Mouse (Mus musculus): Measurements from ENCODE around the gene Scyl1. TPM values are rescaled to one million over a fixed set of nuclear protein-coding genes. Genes with fewer than 3 reads are reported as not detected.
"Not testable (repeated sequence)": the region's sequence is repeated elsewhere in the genome, so short reads cannot be mapped to it uniquely, and the experiment has no call there.

The Scyl1 gene
- 73.5 and 78.2 TPM in 2 replicates for polyA plus RNA-seq (2014; fragmentation: Nextera tagmentation; extraction: Ambion mirVana)

DNA sequence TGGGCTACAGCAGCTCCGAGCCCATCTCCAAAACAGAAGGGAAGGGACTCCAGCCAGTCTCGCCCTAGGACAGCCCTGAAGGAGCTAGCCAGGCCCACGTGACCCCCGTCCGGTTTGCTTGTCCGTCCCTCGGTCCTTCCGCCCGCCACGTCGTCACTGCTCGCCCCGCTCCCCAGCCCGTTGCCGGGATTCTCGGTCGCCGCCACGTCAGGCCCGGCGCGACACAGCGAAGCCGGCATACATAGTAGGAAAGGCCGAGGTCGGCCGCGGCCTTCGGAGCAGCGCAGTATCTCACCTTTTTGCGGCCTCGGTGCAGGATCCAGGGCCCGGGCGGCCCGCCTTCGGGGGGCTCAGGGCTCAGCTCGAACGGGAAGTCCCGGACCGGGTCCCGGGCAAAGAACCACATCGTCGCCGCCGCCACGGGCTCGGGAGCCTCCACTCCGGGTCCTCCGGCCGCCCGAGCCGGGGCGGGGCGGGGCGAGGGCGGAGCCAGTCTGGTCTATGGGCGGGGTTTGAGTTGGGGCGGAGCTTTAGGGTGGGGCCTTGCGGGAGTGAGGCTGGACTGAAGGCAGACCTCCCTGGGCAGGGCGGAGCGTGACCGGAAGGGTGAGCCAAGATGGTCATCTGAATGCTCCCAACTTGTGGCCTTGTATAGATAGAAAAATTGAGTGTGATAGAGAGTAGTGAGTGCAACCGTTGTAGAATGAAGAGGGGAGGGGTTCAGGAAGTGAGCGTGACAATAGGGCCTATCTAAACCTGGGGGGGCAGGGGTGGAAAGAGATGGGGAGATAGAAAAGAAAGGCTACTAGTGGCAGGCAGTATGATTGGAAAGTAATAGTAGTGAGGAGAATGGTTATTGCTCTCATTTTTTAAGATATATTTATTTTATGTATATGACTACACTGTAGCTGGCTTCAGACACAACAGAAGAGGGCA is at the start of gene Scyl1:
Gene Scyl1, minus strand, starts transcription at position 495 of the 936 bp plus-strand sequence.
- Histone ChIP-seq H3K9me3 (ENCODE audit: control insufficient read depth, low read length) (no peaks in the 10 kb centered on the region), H3K9ac (replicated peaks; ENCODE audit: low read length) (peak within 1 kb of the TSS; percentile 82), H3K36me3 (ENCODE audit: control insufficient read depth, insufficient read depth, low read length) (peaks cover 22% of the 10 kb centered on the region), H3K4me2 (ENCODE audit: low read length) (peak within 1 kb of the TSS; percentile 89), H3K4me1 (ENCODE audit: control insufficient read depth, insufficient read depth, low read length) (peaks cover 12% of the 10 kb centered on the region), H3K27me3 (ENCODE audit: control insufficient read depth, insufficient read depth, low read length) (no peaks in the 10 kb centered on the region), H3K4me3 (replicated peaks; ENCODE audit: low read depth, low read length) (peak within 1 kb of the TSS; percentile 68), H3K27ac (replicated peaks; ENCODE audit: low read depth, low read length) (peak within 1 kb of the TSS; percentile 81)
- ATAC-seq (ENCODE audit: low FRiP score, low TSS enrichment), result peak; percentile 96
- DNase-seq, result peak; percentile 93
- WGBS, result under 1% methylated on average over 64 of the region's 64 CpGs

DNA sequence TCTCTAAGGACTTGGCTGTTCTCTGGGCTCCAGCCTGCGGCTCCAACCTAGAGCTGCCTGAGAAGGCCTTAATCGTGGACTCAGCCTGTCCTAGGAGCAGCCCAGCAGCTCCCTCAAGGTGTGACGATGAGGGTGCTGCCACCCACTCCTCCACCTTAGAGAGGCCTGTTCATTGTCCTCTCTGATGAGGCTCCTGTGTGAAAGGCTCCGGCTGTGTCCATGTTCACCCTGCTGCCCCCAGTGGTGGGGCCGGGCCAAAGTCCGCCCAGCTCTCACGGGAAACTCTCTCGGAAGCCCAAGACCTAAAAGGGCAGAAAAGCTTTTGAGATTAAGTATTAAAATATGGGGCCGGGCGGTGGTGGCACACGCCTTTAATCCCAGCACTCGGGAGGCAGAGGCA is 48.3 kb upstream of the Scyl1 start:
- H3K9ac ChIP-seq (replicated peaks; ENCODE audit: low read length), result no peak overlapping the region
- no peak overlapping the region for H3K4me2 ChIP-seq (ENCODE audit: low read length)
- H3K36me3 ChIP-seq (ENCODE audit: control insufficient read depth, insufficient read depth, low read length), result no peaks in the 10 kb centered on the region
- H3K4me1 ChIP-seq (ENCODE audit: control insufficient read depth, insufficient read depth, low read length), result peaks cover 11% of the 10 kb centered on the region; the same call in 1 of the 2 replicates
- H3K27me3 ChIP-seq (ENCODE audit: control insufficient read depth, insufficient read depth, low read length), result no peaks in the 10 kb centered on the region
- H3K27ac ChIP-seq (replicated peaks; ENCODE audit: low read depth, low read length), result no peak overlapping the region
- H3K9me3 ChIP-seq (ENCODE audit: control insufficient read depth, low read length), result no peaks in the 10 kb centered on the region
- ATAC-seq (ENCODE audit: low FRiP score, low TSS enrichment), result no peak
- WGBS, result 52% methylated on average over 12 of the region's 12 CpGs
- peak; percentile 26 for DNase-seq
- no peak overlapping the region for H3K4me3 ChIP-seq (replicated peaks; ENCODE audit: low read depth, low read length)

DNA sequence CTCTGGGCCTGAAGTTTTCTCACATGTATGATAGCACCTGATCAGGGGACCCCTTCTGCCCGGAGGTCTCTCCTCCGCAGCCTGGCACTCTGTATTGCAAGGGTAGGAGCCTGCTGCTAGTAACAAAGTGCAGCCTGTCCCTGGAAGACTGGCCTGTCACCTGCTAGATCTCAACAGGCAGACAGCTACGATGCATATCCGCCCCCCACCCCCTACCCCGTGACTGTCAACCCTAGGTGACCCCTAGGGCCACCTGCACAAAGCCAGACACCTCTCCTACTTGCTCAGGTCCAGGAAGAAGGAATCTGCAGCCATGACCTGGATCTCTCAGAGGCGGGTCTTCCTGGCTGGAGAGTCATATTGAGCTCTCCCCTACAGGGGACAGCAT is 47.4 kb upstream of the Scyl1 start:
- Histone ChIP-seq H3K27ac (replicated peaks; ENCODE audit: low read depth, low read length) (no peak overlapping the region), H3K4me3 (replicated peaks; ENCODE audit: low read depth, low read length) (no peak overlapping the region), H3K4me2 (ENCODE audit: low read length) (no peak overlapping the region), H3K9me3 (ENCODE audit: control insufficient read depth, low read length) (no peaks in the 10 kb centered on the region), H3K9ac (replicated peaks; ENCODE audit: low read length) (no peak overlapping the region), H3K4me1 (ENCODE audit: control insufficient read depth, insufficient read depth, low read length) (peaks cover 11% of the 10 kb centered on the region), H3K27me3 (ENCODE audit: control insufficient read depth, insufficient read depth, low read length) (no peaks in the 10 kb centered on the region), H3K36me3 (ENCODE audit: control insufficient read depth, insufficient read depth, low read length) (no peaks in the 10 kb centered on the region)
- 74% methylated on average over 6 of the region's 6 CpGs for WGBS
- no peak for DNase-seq
- no peak for ATAC-seq (ENCODE audit: low FRiP score, low TSS enrichment)

DNA sequence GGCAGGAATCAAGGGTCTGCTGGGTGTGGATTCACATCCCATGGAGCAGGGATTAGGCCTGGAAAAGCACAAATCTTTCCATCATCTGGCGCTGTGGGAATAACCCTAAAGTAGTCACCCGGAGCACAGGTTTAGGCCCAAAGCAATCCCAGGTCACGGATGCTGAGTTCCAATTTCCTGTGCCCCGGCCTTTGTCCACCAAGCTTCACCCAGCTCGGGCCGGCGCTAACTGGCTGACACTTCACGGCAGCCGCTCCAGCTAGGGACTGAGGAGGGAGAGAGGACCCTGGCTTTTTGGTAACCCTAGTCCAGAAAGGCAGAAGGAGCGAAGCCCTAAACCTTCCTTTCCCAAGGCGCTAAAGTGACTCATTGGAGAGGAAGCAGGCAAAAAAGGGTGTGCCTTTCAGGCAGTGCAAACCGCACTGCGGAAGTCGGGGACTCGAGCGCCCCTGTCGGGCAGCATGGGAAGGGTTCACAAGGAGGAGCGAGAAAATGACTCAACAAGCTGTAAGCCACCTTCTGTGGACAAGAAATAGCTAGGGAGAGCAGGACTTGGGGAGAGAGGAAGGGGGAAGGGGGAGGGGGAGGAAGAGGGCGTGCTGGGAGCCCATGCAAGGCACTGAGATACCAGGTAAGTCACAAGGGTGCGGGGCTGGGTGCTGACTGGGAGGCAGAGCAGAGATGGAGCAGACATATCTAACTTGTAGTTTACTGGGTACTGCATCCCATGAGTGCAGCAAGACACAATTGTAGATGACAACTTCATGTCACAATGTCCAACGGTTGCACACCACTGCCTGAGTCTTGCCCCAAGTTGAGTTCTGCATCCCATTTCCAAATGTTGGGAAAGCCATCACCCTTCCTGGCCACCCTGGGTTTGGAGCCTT is 46.7 kb upstream of the Scyl1 start:
- 15% methylated on average over 21 of the region's 21 CpGs for WGBS

DNA sequence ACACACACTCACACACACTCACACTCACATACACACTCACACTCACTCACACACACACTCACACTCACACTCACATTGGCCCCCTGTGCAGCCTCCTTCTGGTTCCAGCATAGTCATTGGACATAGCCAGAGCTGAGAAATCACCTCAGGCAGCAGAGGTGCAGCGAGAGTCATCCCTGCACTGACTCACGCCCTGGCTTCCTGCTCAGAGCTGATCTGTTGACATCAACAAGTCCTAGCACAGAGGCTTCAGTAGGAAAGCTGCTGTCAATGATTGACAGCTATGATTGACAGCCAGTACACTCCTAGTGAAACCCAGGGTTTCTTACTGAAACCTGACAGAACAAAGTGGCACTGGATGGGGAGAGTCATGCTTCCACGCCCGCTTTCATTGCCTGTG is 44.7 kb upstream of the Scyl1 start:
- H3K27ac ChIP-seq (replicated peaks; ENCODE audit: low read depth, low read length), result no peak overlapping the region
- 76% methylated on average over 4 of the region's 4 CpGs for WGBS

More for the DNA sequence above, 46.7 kb upstream of the Scyl1 start:
- Histone ChIP-seq H3K27ac (replicated peaks; ENCODE audit: low read depth, low read length) (peak overlapping the region; percentile 75), H3K27me3 (ENCODE audit: control insufficient read depth, insufficient read depth, low read length) (no peaks in the 10 kb centered on the region), H3K4me3 (replicated peaks; ENCODE audit: low read depth, low read length) (peak overlapping the region; percentile 18; the same call in 1 of the 2 replicates), H3K9ac (replicated peaks; ENCODE audit: low read length) (peak overlapping the region; percentile 42; the same call in 1 of the 2 replicates), H3K9me3 (ENCODE audit: control insufficient read depth, low read length) (no peaks in the 10 kb centered on the region), H3K36me3 (ENCODE audit: control insufficient read depth, insufficient read depth, low read length) (no peaks in the 10 kb centered on the region), H3K4me2 (ENCODE audit: low read length) (peak overlapping the region; percentile 56), H3K4me1 (ENCODE audit: control insufficient read depth, insufficient read depth, low read length) (peaks cover 11% of the 10 kb centered on the region)
- ATAC-seq (ENCODE audit: low FRiP score, low TSS enrichment) (peak; percentile 73), DNase-seq (peak; percentile 89)

DNA sequence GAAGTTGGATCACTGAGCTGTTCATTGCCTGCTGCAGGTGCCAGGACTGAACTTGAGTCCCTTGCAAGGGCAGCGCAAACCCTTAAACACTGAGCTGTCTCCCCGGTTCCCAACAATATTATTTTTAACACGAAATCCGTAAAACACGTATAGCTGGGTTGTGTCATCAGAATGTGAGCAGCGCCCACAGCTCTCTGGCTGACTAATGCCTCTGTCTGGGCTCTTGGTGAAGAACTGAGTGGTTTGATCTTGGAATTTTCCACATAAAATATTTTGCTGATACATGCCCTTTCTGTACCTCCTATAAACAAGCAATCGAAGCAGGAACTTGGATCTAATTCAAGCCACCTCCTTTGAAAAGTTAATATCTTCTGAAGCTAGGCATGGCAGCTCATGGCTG is 43.8 kb upstream of the Scyl1 start:
- Histone ChIP-seq H3K4me2 (ENCODE audit: low read length) (no peak overlapping the region), H3K4me1 (ENCODE audit: control insufficient read depth, insufficient read depth, low read length) (peaks cover 35% of the 10 kb centered on the region), H3K27ac (replicated peaks; ENCODE audit: low read depth, low read length) (no peak overlapping the region), H3K9ac (replicated peaks; ENCODE audit: low read length) (no peak overlapping the region), H3K9me3 (ENCODE audit: control insufficient read depth, low read length) (no peaks in the 10 kb centered on the region), H3K27me3 (ENCODE audit: control insufficient read depth, insufficient read depth, low read length) (no peaks in the 10 kb centered on the region), H3K4me3 (replicated peaks; ENCODE audit: low read depth, low read length) (no peak overlapping the region), H3K36me3 (ENCODE audit: control insufficient read depth, insufficient read depth, low read length) (no peaks in the 10 kb centered on the region)
- no peak for DNase-seq
- 92% methylated on average over 7 of the region's 7 CpGs for WGBS
- ATAC-seq (ENCODE audit: low FRiP score, low TSS enrichment), result no peak

More for the DNA sequence above, 44.7 kb upstream of the Scyl1 start:
- no peak overlapping the region for H3K9ac ChIP-seq (replicated peaks; ENCODE audit: low read length)
- no peak for DNase-seq
- H3K36me3 ChIP-seq (ENCODE audit: control insufficient read depth, insufficient read depth, low read length), result no peaks in the 10 kb centered on the region
- peaks cover 26% of the 10 kb centered on the region for H3K4me1 ChIP-seq (ENCODE audit: control insufficient read depth, insufficient read depth, low read length)
- no peak overlapping the region for H3K4me2 ChIP-seq (ENCODE audit: low read length)
- H3K4me3 ChIP-seq (replicated peaks; ENCODE audit: low read depth, low read length), result no peak overlapping the region
- no peaks in the 10 kb centered on the region for H3K9me3 ChIP-seq (ENCODE audit: control insufficient read depth, low read length)
- ATAC-seq (ENCODE audit: low FRiP score, low TSS enrichment), result no peak
- no peaks in the 10 kb centered on the region for H3K27me3 ChIP-seq (ENCODE audit: control insufficient read depth, insufficient read depth, low read length)

DNA sequence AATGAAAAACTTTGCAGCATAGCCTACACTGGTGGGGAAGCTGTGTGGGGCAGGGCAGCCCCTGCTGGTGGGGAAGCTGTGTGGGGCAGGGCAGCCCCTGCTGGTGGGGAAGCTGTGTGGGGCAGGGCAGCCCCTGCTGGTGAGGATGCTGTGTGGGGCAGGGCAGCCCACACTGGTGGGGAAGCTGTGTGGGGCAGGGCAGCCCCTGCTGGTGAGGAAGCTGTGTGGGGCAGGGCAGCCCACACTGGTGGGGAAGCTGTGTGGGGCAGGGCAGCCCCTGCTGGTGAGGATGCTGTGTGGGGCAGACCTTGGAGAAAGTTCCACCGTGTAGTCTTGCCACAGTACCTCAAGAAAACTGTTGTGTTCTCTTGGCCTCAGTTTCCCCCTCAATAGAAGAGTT is 42.8 kb upstream of the Scyl1 start:
- not testable (repeated sequence) for ATAC-seq (ENCODE audit: low FRiP score, low TSS enrichment); DNase-seq; H3K27ac ChIP-seq (replicated peaks; ENCODE audit: low read depth, low read length); H3K9ac ChIP-seq (replicated peaks; ENCODE audit: low read length); H3K9me3 ChIP-seq (ENCODE audit: control insufficient read depth, low read length); H3K27me3 ChIP-seq (ENCODE audit: control insufficient read depth, insufficient read depth, low read length); H3K4me2 ChIP-seq (ENCODE audit: low read length); H3K4me3 ChIP-seq (replicated peaks; ENCODE audit: low read depth, low read length); H3K36me3 ChIP-seq (ENCODE audit: control insufficient read depth, insufficient read depth, low read length)
- H3K4me1 ChIP-seq (ENCODE audit: control insufficient read depth, insufficient read depth, low read length), result peaks cover 40% of the 10 kb centered on the region
- WGBS, result 33% methylated on average over 1 of the region's 1 CpGs

DNA sequence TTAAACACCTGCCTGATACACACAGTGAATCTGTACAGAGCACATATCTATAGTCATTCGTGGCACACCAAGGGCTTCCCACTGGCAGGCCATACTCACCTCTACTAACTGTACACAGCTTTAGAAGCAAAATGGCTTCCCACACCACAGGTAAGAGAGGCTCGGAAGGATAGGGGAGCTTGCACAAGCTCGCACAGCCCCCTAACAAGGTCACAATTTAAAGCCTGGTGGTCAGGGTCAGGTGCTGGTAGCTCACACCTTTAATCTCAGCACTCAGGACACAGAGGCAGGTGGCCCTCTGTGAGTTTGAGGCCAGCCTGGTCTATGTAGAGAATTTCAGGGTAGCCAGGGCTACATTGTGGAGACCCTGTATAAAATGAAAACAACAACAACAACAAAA is 42.3 kb upstream of the Scyl1 start:
- Histone ChIP-seq H3K9me3 (ENCODE audit: control insufficient read depth, low read length) (no peaks in the 10 kb centered on the region), H3K9ac (replicated peaks; ENCODE audit: low read length) (no peak overlapping the region), H3K27ac (replicated peaks; ENCODE audit: low read depth, low read length) (no peak overlapping the region), H3K27me3 (ENCODE audit: control insufficient read depth, insufficient read depth, low read length) (no peaks in the 10 kb centered on the region), H3K4me3 (replicated peaks; ENCODE audit: low read depth, low read length) (no peak overlapping the region), H3K36me3 (ENCODE audit: control insufficient read depth, insufficient read depth, low read length) (no peaks in the 10 kb centered on the region), H3K4me1 (ENCODE audit: control insufficient read depth, insufficient read depth, low read length) (peaks cover 40% of the 10 kb centered on the region), H3K4me2 (ENCODE audit: low read length) (no peak overlapping the region)
- ATAC-seq (ENCODE audit: low FRiP score, low TSS enrichment) (no peak), DNase-seq (no peak)
- 93% methylated on average over 3 of the region's 3 CpGs for WGBS

Measured in midbrain, embryonic 14.5 days (tissue).